Mouse (Mus musculus): ENCODE measurements around the gene Il17a. TPM values are rescaled to one million over a fixed set of nuclear protein-coding genes. Genes with fewer than 3 reads are reported as not detected.

Gene Il17a
- total RNA-seq, 2 experiments from 2014 or later, result not detected

Small RNAs within 50 kb of the gene (microRNA-seq; reads per million reads assigned to microRNA genes)
- 0 reads per million in 2 experiments for gene Mir133b

Other genes with a start within 250 kb of the Il17a start
- not detected for gene Pkhd1, start 112.8 kb upstream of the Il17a start, total RNA-seq (2021)
- not detected for gene Il17f, start 59.7 kb downstream of the Il17a start, total RNA-seq (2021)
- 1 to 10 TPM; 4.4 TPM for gene Mcm3, start 89.4 kb downstream of the Il17a start, total RNA-seq (2021)
- 100 to 1,000 TPM; 135 to 153 TPM for gene Paqr8, start 159.7 kb downstream of the Il17a start, total RNA-seq (2021)
- gene Efhc1, start 220.7 kb downstream of the Il17a start, total RNA-seq (2021), result 1 to 10 TPM in 1 of 2 experiments, under 1 TPM in 1; 0.77 to 1.7 TPM

All from layer of hippocampus, postnatal 36 days (tissue).